Mouse (Mus musculus) thymus, postnatal 0 days (tissue): ENCODE measurements around the gene Setd1b. TPM values are rescaled to one million over a fixed set of nuclear protein-coding genes. Genes with fewer than 3 reads are reported as not detected.

Experiments
- DNase-seq: peaks from one replicate; pipeline ENCODE4 v3.0.0-alpha.2; 2015; ENCODE audit warnings: low spot score
- polyA plus RNA-seq: library from polyadenylated mRNA; unstranded; fragments of >200 nt; fragmentation: Nextera tagmentation; extraction: Ambion mirVana; gene quantifications from 2 replicates; pipeline ENCODE4 v1.2.1, GENCODE M21; 2015

Setd1b gene
- polyA plus RNA-seq, 1 experiment from 2014 or later, result 11.3 TPM

GRCm38 (mm10) chr5:123159446-123159845 lies 17.5 kb downstream of the Setd1b start:
- DNase-seq, result no peak

- no peak for DNase-seq
Measured at GRCm38 (mm10) chr5:123159866-123160265, 17.9 kb downstream of the Setd1b start.

GRCm38 (mm10) chr5:123160341-123160740 lies 18.3 kb downstream of the Setd1b start:
- no peak for DNase-seq

- no peak for DNase-seq
Measured at GRCm38 (mm10) chr5:123162942-123163341, 20.9 kb downstream of the Setd1b start.

GRCm38 (mm10) chr5:123166437-123166836 lies 24.4 kb downstream of the Setd1b start:
- no peak for DNase-seq

- DNase-seq, result no peak
Measured at GRCm38 (mm10) chr5:123167591-123167990, 25.6 kb downstream of the Setd1b start.

- no peak for DNase-seq
Measured at GRCm38 (mm10) chr5:123169284-123169683, 27.3 kb downstream of the Setd1b start, which contains the start of gene Psmd9. Psmd9 (plus strand) TSS chr5:123169413.

GRCm38 (mm10) chr5:123170365-123170764 lies 28.4 kb downstream of the Setd1b start:
- no peak for DNase-seq

- peak; percentile 90 for DNase-seq
Measured at GRCm38 (mm10) chr5:123171646-123172350, 29.8 kb downstream of the Setd1b start.

- DNase-seq, result no peak
Measured at GRCm38 (mm10) chr5:123178792-123179191, 36.8 kb downstream of the Setd1b start.

- DNase-seq, result no peak
Measured at GRCm38 (mm10) chr5:123180390-123180789, 38.4 kb downstream of the Setd1b start.

GRCm38 (mm10) chr5:123181536-123181935 lies 39.5 kb downstream of the Setd1b start:
- DNase-seq, result no peak

GRCm38 (mm10) chr5:123182651-123183050 lies 40.7 kb downstream of the Setd1b start, which contains the start of gene Hpd:
Hpd (minus strand) TSS chr5:123182727.
- no peak for DNase-seq

GRCm38 (mm10) chr5:123185966-123186365 lies 44.0 kb downstream of the Setd1b start:
- no peak for DNase-seq

- no peak for DNase-seq
Measured at GRCm38 (mm10) chr5:123187306-123187705, 45.3 kb downstream of the Setd1b start.

- DNase-seq, result no peak
Measured at GRCm38 (mm10) chr5:123190912-123191311, 48.9 kb downstream of the Setd1b start.

- no peak for DNase-seq
Measured at GRCm38 (mm10) chr5:123191427-123191826, 49.4 kb downstream of the Setd1b start.

GRCm38 (mm10) chr5:123192606-123193150 lies 50.7 kb downstream of the Setd1b start:
- DNase-seq, result no peak

- no peak for DNase-seq
Measured at GRCm38 (mm10) chr5:123193436-123193835, 51.4 kb downstream of the Setd1b start.

GRCm38 (mm10) chr5:123194856-123195255 lies 52.9 kb downstream of the Setd1b start:
- DNase-seq, result no peak

- DNase-seq, result no peak
Measured at GRCm38 (mm10) chr5:123195500-123196000, 53.6 kb downstream of the Setd1b start.

GRCm38 (mm10) chr5:123196746-123197145 lies 54.8 kb downstream of the Setd1b start:
- no peak for DNase-seq

GRCm38 (mm10) chr5:123198523-123198922 lies 56.5 kb downstream of the Setd1b start:
- no peak for DNase-seq
